Mouse (Mus musculus) NIH3T3 (cell line): Measurements from ENCODE around the gene Mdfic.

ENCODE experiments used
- DNase-seq: peaks from one replicate; pipeline ENCODE4 v3.0.0-alpha.2; 2012; ENCODE audit warnings: low read depth

The Mdfic gene

GRCm38 (mm10) chr6:15742591-15743149, 22.2 kb downstream of the Mdfic start:
- DNase-seq, result peak; percentile 49

GRCm38 (mm10) chr6:15743291-15743792, 22.9 kb downstream of the Mdfic start:
- peak; percentile 66 for DNase-seq

DNA sequence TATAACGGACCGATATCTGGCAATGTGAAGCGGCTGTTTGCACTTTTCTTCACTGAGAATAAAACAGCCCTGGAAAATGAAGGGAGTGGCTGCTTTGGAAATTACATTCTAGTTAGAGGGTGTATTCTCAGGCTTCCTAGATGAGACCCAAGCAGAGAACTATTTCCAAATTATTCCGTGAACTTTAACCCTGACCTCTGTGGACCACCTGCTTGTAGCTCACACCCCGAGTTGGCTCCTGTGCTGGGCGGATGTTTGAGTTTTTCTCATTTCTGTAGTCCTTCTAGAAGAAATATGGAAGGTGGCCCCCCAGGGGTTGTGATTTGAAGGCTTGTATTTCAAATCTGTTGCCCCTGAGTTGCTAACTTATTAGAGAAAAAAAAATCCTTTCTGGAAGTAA, 23.3 kb downstream of the Mdfic start:
- no peak for DNase-seq

DNA sequence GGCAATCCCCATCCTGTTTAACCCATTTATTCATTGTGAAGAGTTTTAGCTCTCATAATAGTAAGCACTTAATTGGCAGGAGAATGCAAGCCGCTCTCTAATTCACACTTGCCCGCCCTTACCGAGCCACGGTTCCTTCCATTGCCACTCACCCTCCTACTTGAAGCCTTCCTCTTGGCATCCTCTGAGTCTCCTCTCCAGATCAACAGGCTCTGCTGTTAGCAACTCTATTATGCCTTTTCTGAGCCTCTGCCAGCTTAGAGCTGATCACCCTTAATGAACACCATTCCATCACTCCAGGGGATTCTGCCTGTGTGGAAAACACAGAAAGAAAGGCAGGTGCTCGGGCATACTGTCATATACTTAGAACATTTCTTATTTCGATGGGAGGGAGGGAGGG, 24.9 kb downstream of the Mdfic start:
- DNase-seq, result no peak

DNA sequence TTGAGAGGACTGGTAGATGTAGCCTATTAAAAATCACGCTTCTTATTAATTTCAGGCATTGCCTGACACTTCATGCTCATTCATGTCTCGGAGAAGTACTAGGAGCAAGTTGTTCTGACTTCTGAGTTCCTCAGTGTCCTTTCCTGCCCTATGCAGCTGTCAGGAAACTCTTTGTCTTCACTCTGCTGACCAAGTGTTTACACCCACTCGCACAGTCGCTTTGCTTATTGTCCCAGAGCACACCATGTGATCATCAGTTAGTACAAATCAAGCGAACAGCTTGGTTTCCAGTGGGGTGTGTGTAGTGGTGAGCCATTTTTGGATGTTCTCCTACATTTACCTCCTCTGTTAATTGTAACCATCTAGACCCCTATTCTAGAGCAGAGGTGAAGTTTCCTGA, 25.4 kb downstream of the Mdfic start:
- DNase-seq, result no peak

DNA sequence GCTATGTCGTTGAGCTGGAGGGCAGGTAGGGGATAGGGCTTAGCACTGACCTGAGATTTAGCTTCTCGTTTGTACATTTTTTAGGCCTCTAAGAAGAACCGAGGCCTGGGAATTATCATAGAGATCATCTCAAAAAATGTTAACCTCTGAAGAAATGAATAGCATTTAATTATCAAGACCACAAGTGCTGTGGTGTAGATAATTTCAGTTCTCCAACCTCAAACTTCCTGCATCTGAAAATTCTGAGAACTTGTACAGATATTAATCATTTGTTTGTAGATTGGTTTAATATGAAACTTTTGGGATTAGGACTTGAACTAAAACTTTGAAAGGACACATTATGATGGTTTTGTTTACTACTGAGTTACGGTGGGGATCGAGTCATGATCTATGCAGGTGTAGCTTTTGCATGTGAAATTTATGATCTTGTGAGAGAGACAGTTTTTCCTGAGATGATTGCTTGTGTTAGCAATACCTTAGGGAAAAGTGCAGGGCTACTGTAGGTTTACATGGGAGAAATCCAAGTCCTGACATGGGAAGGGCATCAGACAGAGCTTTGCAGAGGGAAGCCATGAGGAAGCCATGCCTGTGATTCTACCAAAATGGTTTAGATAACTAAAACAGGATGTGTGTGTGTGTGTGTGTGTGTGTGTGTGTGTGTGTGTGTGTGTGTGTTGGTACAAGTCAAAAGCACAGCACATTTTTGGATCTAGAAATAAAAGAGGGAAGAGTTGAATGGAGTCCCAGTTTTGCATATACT, 27.1 kb downstream of the Mdfic start:
- DNase-seq, result no peak

DNA sequence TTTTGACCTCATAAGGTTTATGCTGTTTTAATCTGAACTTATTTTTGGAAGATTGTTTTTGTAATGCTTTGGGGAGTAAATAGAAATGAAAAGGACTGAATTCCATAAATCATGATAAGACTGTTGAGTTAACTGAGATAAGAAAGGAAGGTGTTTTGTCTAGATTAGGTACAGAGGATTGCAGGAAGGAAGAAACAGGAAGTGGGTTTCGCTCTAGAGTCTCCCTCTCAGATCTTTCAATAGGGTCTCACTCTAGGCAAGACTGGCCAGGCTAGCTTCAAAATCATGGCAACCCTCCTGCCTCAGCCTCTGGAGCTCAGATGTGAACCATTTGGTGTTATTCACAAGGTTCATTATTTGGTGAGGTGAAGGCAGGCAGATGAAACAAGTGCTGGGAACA, 27.8 kb downstream of the Mdfic start:
- DNase-seq, result no peak

DNA sequence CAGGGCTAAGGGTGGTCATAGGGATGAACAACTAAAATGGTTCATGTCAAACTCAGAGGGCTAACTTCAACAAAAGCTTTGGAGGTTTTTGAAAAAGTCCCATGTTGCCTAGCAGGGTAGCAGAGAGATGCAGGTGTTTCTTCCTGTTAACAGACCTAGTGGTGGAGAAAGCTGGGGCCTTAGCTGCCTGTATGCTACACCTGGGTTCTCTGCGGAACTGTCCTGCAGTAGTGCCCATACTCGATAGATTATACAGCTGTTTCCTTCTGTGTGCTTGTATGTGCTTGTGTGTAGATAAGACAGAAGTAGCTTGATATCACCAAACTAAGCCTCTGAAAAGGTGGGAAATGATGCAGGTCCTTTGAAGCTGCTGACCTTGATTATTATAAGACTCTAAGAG, 28.5 kb downstream of the Mdfic start:
- DNase-seq, result no peak

DNA sequence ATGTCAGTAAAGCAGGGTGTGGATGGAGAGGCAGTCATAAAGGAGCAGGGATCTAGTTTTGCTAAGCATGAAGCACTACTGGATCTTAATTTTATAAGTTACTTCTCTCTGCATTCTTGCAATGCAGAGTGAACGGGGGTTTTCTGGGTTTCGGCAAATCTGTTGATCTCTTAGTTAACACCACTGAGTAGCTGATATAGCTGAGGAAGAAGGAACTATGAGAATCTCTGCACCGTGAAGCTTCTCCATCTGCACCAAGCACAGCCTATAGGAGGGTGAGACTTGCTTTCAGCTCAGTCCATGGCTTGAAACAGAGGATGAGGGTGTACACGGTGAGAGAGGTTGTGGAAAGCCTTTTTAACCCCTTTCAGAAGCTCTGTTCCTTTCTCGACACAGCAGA, 29.6 kb downstream of the Mdfic start:
- no peak for DNase-seq

DNA sequence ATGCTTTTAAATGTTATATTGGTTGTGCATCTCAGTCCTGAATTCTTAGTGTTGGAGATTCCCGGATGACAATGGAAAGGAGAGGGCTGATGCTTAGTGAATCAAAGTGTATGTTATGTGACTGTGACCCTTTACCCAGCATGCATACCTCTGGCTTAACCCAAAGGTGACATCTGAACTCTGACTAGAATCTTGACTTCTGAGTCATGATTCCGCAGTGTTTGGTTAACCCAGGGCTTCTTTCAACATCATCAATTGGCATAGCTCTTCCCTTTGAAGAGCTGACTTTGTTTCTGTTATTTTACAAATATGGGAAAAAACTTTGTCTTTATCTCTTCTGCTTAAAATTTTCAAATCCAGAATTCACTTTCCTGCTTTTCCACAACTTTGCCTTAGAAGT, 30.9 kb downstream of the Mdfic start:
- DNase-seq, result no peak

GRCm38 (mm10) chr6:15752160-15752559, 31.7 kb downstream of the Mdfic start:
- DNase-seq, result no peak

DNA sequence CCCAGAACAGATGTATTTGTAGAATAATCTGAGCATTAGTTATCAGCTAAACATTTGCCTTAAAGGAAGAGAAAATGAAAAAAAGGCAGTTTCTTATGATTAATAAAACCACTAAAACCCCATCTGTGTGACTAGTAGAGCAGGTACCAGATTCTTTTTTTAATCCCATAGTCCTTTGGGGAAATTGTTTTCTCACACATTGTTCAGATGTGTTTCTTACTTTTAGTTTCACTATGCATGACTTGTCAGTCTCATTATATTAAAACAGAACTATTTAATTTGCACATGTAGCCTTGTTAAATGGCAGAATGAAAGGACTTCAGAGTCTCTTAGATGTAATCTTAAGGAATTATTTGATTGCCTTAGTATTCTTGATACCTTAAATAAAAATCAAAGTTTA, 32.7 kb downstream of the Mdfic start:
- no peak for DNase-seq

GRCm38 (mm10) chr6:15758394-15758793, 37.9 kb downstream of the Mdfic start:
- DNase-seq, result peak; percentile 35

DNA sequence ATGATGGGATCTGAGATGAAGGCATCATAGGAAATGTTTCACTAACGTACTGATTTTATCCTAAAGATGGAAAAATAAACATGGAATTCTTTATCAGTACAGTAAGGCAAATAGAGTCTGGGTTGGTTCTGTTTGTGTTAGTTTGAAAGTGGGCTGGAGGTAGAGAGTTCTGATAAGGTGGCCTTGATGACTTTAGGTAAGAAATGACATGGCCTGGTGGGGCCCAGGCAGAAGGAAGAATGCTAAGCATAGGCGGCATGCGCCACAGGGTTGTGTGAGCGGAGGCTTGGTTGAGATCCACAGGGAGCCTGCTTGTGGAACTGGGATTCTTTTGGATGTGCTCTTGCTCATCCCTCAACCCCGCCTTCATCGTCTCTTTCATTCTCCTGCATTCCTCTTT, 40.3 kb downstream of the Mdfic start:
- no peak for DNase-seq

DNA sequence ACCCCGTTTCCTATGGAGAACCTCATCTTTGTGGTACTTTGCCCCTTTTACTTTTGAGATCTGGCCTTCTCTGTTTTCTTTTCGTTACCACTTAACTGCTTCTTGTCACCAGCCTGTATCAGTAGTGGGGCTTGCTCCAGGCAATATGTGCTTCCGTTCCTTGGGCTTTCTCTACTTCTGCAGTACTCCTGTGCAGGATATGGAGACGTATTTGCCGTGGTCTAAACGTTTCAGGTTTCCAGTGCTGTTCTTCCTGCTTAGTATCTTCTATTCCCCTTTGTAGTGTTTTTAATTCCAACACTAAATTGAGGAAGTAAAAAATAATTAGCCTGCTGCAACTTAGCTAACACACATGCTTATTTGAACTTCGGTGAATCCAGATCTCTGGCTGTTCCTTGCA, 43.6 kb downstream of the Mdfic start:
- DNase-seq, result no peak

GRCm38 (mm10) chr6:15767460-15767859, 47.0 kb downstream of the Mdfic start:
- no peak for DNase-seq

DNA sequence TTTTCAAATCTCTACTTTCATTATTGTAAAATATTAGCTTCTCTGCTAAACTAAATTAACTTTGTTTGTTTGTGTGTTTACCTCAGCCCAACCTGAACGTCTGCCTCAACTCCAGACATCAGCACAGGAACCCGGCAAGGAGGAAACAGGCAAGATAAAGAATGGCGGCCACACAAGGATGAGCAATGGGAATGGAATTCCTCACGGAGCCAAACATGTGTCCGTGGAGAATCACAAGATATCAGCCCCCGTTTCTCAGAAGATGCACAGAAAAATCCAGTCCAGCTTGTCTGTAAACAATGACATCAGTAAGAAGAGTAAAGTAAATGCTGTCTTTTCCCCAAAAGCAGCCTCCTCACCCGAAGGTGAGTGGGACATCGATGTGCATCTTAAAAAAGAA, 49.7 kb downstream of the Mdfic start:
- peak; percentile 81 for DNase-seq

DNA sequence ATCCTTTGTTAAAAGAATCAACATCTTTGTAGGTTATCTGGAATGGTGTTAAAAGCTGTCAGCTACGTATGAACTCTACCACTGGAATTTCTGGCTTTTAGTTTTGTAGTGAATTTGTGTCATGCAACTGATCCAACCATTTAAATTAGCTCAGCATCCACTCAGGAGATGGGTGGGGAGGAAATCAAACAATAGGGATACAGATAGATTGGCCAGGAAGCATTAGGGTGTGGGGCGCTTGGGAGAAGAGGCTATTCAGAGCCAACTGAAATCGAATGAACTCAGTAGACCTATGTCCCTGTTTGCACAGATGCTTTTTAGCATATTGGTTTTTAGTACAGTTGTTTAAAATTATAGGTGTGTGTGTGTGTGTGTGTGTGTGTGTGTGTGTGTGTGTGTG, 56.6 kb downstream of the Mdfic start:
- no peak for DNase-seq

DNA sequence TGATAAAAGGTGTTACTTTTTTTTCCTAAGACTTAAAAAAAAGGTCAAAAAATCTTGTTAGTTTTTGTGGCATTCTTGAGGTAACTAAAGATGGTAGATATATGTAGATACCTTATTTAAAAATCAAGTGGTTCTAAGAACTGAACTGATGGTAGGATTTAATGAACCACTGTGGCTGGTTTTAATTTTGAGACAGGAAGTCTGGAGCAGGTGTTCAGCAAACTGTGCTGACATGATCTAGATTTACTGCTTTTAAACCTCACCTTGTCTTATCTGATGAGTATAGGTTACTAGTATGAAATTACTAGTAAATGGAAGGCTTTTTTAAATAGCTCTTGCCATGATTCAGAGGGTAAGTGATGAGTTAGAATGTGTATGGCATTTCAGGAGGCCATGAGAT, 59.7 kb downstream of the Mdfic start:
- DNase-seq, result no peak

DNA sequence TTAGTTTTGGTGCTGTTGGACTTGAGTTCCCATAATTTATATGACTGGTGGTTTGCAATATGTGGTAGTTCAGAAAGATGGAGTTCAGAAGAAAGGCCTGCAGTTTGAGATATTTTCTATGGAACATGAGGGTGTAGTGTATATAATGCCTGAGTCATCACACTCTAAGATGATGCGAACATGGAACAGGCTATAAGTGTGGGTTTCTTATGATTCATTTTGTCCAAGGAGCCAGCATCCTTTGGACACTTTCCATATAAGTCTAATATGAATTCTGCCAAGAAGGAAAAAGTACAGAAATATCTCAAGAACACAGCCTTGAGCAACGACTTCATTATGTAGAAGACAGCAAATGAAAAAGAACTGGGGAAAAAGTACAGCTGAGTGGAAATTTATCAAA, 60.2 kb downstream of the Mdfic start:
- peak; percentile 90 for DNase-seq

GRCm38 (mm10) chr6:15789523-15790500, 69.4 kb downstream of the Mdfic start:
- peak; percentile 73 for DNase-seq

DNA sequence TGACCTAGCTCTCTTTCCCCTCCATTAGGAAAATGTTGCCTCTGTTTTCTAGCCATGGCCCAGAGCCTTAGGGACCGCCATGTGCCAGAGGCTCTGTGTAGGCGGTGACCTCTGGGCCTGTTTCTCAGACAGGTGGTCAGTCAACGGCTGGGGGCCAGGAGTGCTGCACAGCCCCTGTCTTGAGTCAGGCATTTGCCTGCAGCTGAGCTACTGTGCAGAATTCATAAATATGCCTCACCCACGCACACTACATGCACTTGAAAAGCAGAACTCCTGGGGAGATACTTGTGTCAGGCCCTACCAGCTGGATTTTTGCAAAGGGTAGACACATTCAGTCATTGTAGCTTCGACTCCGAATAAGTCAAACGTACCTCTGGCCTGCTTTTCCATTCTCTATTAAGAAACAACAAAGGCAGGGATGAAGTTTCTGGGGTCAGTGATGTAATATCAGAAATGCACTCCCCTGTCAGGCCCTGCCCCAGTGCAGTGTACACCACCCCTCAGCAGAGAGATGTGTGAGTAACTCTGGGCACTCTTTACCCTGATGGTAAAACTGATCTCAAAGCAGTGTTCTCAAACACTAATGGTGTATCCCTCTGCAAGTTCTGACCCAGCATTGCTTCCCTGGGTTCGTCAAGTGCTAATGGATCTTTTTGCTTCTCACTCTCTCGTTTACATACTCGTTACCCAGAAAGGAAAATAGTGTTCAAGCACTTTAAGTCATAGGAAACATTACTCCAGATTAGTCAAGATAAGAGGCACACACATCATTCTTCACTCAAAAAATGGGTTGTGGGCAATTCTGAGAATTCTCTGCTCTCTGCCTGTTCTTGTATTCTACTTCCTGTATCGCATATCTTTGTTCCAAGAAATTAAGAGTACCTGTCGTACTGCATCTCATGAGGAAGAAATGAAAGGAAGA, 72.5 kb downstream of the Mdfic start:
- peak; percentile 27 for DNase-seq
